Mouse (Mus musculus) adrenal gland, adult (tissue): ENCODE measurements around the gene Dnajb4.

Experiments
- DNase-seq, 2 experiments: peaks; one replicate each; pipeline ENCODE4 v3.0.0; 2022 to 2023; ENCODE audit warnings: low spot score in 1 of 2; ENCODE audit not compliant: inconsistent age in 2 of 2

Gene Dnajb4

DNA sequence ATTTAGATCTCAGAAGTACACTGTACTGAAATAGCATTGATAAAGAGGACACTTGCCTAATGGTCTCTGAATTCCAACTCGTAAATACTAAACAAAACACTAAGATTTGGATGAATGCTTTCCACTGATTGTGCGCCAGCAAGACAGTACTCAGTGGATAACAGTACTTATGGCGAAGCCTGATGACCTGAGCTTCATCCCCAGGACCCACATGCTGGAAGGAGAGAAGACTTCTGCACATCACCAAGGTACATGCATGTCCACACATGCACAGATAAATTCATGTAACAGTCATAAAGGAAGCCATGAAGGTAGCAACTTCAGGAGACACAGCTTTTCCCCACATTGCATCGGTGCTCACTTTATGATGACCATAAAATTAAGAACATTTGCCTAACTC is 31.3 kb downstream of the Dnajb4 start:
- no peak for DNase-seq

DNA sequence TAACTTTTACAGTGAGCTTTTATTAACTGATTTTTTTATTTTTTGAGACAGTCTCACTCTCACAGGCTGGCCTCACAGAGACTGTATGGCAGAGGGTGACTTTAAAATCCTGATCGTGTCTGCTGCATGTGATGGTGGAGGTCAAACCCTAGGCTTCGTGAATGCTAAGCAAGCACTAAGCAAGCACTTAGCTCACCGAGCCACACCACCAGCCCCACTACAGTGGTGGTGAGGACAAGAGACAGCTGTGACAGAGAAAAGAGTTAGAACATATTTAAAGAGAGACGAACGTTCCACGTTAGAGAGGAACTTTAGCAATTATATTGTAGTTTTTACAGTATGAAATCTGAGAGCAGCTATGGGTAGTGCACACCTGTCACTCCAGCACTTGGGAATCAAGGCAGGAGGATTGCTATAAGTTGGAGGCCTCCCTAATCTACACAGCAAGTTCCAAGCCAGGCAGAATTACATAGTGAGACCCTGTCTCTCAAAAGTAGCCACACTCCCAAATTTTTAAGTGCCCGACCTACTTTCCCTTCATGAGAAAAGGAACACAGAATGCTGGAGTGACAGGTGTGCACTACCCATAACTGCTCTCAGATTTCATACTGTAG is 37.7 kb downstream of the Dnajb4 start:
- DNase-seq, result no peak

DNA sequence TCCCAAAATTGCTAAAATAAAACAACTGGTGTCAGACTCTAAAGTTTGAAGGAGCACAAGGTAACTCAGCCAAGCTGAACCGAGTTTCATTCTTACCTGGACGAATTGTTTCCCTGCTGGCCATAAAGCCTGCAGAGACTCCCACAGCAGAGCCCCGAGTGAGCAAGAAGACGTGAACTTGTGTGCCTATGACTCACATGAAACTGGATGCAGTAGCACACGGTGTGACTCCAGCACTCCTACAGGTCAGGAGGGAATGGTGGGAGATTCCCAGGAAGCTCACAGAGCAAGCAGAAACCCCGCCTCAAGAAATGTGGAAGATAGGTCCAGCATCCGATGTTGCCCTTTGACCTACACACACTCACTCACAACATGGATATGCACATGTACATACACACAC is 38.2 kb downstream of the Dnajb4 start:
- no peak for DNase-seq

DNA sequence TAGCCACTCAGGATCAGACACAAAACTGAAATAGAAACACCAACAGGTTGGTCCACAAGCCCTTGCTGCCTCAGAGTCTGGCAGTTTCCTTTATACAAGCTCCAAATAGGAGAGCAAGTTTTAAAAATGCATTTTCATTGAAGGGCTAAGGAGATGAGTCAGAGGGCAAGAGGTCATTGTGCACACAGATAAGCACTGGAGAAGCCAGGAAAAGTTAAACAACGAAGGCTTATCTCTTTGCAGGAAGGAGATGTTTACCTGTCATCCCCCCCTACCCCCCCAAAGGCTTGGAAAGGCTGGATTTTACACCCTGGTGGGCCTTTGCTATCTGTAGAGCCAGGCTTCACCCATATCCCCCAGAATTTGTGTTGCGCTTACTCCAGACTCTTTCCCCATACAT is 38.9 kb downstream of the Dnajb4 start:
- peak in 1 of 2 experiments; percentile 71 for DNase-seq

DNA sequence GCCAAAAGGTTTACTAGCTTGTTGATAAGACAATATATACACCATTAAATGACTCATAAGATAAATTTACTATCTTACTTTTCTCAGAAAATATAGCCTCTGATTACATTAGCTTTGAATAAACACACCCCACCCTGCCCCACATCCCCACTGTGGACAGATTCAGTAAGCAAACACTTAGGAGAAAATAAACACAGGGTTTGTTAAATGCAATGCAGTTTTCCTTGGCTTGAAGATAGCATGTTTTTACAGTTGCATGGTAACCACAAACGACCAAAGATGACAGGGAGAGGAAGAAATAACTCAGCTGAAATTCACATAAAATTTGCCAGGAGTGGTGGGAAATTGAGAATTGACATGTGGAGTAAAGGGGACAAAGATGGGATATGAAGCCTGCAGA is 39.7 kb downstream of the Dnajb4 start:
- DNase-seq, result no peak

DNA sequence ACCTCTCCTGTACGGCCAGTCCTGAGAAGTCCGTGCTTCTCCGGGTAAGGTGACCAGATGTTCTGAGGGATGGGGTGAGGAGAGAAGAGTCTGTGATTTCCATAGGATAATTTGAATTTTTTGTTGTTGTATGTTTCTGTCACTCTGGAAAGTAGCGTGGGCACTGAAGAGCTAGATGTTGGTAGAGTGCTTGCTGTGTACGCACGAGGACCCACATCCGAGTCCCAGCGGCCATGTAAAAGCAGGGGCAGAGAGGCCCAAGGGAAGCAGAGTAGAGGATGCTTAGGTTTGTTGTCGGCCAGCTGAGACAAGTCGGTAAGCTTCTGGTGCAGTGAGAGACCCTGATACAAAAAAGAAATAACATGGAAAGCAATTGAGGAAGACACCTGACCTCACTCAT is 42.1 kb downstream of the Dnajb4 start:
- no peak for DNase-seq

DNA sequence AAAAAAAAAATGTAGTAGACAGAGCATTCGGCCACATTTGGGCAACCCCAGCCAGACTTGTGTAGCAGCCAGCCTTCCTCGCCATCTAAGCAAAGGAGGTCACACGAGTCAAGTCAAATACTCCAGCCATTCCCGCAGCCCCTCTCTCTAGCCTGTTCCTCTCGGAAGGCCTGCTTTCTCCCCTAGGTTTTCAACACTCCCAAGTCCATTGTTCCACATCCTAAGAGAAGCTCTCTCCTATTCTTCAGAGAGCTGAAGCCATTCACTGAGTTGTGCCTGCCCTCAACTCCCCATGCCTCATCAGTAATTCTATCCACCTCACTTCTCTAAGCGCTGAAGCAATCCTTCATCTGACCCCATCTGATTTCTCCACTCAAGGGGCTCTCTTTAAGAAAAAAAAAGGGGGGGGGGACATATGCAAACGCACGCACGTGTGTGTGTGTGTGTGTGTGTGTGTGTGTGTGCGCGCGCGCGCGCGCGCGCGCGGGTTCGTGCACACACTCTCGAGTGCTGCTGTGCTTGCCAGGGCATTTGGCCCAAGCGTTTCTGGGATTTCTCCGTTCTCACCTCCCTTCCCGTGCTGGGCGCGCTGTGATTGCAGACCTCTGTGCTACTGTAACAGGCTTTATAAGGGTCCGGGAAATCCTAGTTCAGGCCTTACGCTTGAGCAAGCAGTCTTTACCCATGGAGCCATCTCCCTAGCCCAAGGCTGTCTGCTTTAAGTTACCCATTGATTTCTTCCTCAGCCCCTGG is 43.2 kb downstream of the Dnajb4 start:
- no peak for DNase-seq

DNA sequence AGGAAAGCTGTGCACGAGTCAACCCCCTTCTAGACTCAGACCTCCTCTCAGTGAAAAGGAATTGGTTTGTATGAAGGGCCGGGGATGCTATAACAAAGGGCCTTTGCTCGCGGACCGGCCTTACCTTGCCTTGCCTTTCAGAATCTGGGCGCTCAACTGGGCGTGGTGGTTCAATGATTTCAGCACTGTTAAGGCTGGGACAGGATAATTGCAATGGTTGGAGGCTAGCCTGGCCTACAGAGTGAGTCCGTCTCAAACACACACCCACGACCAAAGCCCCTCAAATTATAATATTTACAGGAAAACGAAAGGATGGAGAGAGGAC is 44.0 kb downstream of the Dnajb4 start, which contains the start of gene Gipc2:
Gipc2 (minus strand) TSS at position 132 of the 325 bp plus-strand sequence.
- no peak for DNase-seq

DNA sequence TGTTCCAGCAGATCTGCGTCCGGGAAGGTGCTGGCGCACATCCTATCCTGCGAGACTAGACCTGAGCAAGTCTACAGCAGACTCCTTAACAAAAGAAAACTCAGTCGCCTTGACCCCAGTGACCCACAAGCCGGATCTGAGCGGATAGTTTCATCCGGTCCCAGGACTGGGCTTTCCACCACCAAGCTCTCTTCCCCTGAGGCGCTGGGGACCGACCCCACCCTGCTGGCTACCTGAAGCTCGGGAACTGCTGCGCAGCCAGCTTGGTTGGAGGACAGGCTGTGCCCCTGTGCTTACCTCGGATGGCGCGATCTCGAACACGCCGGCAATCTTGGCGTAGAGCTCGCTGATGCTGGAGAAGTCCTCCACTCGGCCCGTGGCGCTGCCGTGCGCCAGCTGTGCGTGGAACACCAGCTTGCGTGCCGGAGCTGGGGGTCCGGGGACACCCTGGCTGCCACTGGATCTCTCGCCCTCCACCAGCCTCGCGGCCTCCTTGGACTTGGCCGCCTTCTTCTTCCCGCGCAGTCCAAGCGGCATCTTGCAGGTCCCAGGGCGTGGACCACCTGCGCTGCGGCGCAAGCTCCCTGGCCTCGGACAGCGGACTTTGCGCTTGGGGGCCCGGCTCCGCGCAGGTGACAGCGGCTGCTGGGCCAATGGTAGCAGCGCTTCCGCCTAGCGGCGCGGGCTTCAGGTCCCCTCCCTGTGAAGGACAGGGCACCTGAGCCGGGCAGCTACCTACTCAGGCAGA is 44.6 kb downstream of the Dnajb4 start:
- peak; percentile 43 to 77 for DNase-seq

DNA sequence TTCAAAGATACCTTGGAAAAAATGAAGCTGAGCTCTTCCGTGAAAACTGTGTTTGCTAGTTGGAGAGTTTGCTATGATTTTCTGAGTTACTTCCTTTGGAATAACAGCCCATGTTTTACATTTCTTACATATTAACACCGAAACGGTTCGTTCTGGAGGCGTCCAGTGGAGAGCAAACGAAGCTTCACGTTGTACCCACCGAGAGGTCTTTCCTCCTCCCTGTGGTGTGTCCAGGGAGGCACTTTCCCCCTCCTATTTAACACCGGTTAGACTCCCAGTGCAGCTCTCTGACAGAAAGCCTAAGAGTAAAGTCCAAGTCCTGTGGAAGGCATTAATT is 45.1 kb downstream of the Dnajb4 start:
- no peak for DNase-seq

DNA sequence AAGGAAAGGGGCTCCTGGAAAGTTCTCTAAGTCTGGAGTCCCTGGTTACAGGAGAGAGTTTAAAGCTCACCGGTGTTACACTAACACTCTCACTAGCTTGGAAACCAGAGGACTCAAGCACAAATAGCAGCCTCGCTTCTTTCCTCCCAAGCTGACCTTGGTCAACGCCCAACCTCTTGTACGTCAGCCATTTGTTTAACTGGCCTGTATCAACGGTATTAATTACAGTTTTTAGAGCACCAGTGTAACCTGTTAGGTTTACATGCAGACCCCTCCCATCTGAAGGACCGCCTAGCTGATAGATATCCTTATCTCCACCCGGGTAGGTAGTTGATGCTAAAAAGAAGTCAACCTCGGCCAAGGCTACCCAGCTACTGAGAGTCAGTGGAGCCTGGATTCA is 46.8 kb downstream of the Dnajb4 start:
- DNase-seq, result no peak

DNA sequence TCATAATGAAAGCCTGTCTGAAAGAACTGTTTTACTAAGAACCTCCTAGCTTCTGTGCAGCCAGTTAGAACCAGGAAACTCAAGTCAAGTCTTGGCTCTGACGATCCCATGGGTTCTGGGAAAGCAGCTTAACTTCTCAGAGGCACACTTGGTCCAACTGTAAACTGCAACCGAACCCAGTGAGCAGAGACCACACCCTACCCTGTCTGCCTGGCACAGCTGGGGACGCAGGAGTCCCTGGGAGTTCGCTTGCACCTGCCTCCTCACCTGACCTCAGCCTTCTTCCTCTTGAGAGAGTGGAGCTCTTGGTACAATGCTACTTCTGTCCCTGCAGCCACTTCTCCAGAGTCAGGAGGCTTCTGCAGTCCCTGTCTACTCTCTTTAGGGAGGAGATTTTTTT is 49.5 kb downstream of the Dnajb4 start:
- DNase-seq, result no peak

DNA sequence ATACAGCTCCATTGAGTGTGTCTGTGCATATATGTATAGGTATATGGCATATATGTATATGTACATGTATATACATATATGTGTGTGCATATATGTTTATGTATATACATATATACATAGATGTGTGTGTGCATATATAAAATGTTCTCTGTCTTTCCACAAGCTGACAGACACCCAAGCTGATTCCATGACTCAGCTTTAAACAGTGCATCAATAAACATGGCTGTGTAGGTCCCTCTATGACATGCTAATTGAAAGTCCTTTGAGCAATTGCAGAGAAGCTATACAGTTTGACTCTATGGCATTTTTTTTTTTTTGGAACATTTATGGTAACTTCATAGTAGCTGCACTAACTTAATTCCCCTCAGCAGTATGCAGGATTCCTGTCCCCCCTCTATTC is 50.8 kb downstream of the Dnajb4 start:
- DNase-seq, result no peak

DNA sequence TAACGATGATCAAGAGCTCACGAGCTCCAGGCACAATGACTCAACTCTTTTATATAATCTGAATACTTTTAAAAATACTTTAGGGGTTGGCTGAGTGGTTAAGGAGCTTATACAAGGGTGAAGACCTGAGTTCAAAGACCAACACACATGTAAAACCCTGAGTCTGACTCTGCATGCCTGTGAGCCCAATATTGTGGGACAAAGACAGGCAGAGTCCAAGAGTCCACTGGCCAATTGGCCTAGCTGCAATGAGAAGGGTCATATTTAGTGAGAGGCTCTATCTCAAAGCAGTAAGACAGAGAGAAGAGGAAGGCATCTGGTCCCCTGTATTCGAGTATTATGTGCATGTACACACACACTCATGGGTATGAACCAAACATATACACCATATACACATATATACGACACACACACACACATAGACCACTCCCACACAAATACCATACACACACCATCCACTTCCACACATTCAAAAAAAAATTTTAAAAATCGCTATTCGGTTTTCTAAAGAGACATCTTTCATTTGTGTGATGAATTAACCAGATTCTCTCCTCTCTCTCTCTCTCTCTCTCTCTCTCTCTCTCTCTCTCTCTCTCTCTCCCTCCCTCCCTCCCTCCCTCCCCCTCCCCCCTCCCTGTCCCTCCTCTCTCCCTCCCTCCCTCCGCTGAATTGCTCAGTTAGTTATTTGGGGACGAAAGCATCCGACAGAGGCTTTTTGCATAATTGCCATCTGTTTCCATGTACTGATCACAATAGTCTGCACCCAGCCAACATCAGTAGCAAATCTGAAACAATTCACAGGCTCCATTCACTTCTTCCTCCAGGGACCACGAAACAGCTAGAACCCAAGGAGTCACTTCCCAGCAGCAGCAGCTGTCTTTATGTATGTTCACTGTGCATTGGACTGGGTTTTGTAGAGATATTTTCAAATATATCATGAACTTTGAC is 51.5 kb downstream of the Dnajb4 start:
- DNase-seq, result no peak

DNA sequence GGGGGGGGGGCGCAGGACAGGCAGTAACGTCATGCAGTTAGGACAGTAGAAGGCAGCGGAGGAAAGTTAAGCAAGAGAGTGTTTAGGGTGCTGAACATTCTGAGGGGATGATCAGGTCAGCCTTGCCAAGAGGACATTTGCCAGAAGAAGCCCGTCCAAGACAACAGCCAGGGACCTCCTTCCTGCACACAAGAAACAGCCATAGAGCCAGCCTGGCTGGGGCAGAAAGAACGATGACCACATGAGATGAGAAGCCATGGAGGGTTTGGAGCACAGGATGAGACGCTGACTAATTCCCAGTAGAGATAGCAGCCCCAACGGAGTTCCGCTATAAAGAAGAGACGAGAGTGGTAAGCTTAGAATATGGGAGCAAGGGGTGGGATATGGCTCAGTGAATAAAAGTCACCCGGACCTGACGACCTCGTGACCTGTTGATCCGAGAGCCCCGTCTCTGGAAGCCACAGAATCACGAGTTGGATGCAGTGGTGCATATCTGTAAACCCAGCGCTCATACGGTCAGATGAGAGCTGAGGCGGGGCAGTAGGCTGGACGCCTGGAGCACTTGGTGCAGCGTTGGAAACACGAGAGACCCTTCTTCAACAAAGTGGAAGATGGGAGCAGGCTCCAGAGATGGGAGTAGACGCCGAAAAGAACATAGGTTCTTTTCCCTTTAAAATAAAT is 53.1 kb downstream of the Dnajb4 start:
- DNase-seq, result no peak

DNA sequence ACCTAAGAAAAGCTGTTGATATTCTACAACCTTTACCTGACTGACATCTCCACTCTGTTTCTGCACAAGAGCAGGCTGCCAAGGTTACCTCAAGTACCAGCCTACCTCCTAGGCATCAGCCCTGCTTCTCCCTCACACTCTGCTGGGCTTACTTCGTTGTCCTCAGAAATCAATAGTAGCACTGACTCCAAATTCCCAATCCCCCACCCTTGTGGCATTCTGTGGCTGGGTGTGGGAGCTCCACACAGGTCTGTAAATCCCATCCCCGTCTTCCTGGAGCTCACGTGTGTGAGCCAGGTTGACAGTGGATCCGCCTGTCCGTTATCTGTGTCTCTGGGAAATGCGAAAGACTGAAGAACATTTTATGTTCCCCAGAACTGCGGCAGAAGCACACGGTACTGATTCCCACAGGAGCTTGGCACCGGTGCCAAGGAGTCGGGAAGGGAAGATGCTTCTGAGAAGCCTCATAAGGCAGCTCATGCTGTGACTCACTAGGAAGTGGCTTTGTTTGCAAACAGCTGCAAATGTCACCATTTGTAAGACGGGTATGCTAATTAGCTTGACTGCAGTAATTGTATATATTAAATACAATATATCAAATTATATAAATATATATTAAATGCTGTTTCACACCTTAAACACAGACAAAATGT is 54.7 kb downstream of the Dnajb4 start:
- DNase-seq, result no peak

DNA sequence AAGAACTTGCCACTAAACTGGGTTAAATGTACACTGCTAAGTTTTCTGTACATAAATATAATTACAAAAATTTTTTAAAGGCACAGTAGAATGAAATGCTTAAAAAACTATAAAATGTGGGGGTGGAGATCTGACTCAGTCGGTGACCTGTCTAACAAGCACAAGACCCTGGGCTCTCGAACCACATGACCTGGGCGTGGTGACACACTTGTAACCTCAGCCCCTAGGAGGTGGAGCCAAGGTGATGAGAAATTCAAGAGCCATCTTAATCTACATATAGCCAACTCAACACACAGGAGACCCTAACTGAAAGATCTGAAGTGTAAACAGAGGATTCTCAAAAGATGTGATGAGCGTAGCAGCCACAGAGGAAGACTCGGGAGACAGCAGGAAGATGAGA is 56.0 kb downstream of the Dnajb4 start:
- DNase-seq, result no peak

DNA sequence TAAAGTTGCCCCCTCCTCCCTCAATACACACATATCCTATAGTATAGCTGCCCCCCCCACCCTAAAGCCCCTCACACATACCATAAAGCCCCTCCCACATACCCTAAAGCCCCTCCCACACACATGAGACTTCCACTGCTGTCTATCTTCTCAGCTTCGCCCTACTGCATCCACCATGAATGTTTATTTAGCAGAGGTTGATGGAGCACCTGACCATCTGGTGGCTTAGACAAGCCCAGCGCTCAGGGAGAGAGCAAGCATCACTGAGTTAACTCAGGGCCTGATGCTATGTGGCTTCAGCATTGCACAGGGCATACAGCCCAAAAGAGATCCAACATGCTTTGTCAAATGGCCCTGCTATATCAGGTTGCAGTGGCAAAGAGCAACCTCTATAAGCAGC is 57.0 kb downstream of the Dnajb4 start:
- no peak for DNase-seq

DNA sequence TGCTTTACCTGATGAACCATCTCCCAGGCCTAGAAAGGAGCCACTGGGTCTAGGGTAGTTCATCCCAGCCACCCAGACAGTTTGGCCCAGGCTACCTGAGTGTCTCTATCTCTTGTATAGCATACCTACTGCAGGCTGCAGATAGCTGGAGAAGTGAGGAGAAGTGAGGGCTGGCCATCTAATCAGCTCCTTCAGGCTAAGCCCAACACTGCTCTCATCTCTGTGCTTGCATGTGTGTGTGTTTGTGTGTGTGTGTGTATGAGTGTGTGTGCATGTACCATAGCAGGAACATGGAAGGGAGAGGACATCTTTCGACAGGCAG is 57.7 kb downstream of the Dnajb4 start:
- DNase-seq, result no peak

DNA sequence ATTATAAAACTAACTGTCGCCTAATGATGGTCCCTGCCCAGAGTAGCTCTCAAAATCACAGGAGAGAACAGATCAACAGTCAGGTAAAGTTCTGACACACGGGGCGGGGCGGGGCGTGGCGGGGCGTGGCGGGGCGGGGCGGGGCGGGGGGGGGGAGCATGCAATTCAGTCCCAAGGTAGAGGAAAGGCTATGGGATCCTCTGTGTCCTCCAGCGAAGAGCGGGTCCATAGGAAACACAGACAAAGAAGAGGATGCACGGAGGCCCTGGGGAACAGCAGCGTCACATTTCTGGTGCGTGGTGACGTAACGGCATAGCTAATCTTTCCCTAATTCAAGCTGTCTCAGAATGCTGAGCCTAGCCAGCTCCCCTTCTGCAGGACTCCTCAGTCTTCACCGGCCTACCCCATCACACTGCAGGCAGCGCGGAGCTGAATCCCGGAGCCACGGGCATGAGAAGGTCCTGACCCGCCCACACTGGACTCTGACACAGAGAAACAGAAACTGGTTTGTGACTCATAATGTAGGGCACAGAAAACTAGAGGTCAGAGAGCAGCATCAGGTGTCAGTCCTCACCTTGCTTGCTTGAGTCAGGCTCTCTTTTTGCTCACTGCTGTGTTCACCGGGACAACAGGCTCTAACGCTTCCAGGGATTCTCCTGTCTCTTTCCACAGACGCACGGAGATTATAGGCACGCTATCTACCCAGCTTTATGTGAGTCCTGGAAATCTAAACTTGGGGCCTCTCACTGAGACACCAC is 58.2 kb downstream of the Dnajb4 start:
- DNase-seq, result no peak
